Mouse (Mus musculus) stomach, embryonic 14.5 days (tissue): ENCODE measurements around the gene Sp3. TPM values are rescaled to one million over a fixed set of nuclear protein-coding genes. Genes with fewer than 3 reads are reported as not detected.

Experiments
- ATAC-seq: fragments of 200-750 bp; cut with Nextera tagmentation; 2 replicates; pipeline ENCODE4 v1.8.0; 2017; ENCODE audit warnings: low read depth, moderate TSS enrichment; ENCODE audit not compliant: insufficient number of reproducible peaks, insufficient read depth, low FRiP score
- H3K27ac ChIP-seq: fragments of 300-500 bp; sonication (generic); 2 replicates; pipeline ENCODE4 v1.5.1; 2014; ENCODE audit warnings: mild to moderate bottlenecking, low read length, moderate library complexity, mixed read lengths
- H3K27me3 ChIP-seq: fragments of 300-500 bp; sonication (generic); 2 replicates; pipeline ENCODE4 v1.6.1; 2014; ENCODE audit warnings: low read length, control low read depth, mixed read lengths; ENCODE audit not compliant: control insufficient read depth, insufficient read depth
- H3K36me3 ChIP-seq: fragments of 300-500 bp; sonication (generic); 2 replicates; pipeline ENCODE4 v1.6.1; 2014; ENCODE audit warnings: mild to moderate bottlenecking, control low read depth, low read length, moderate library complexity, mixed read lengths; ENCODE audit not compliant: control insufficient read depth, insufficient read depth
- H3K4me1 ChIP-seq: fragments of 300-500 bp; sonication (generic); 2 replicates; pipeline ENCODE4 v1.6.1; 2014; ENCODE audit warnings: low read length, control low read depth, mixed read lengths; ENCODE audit not compliant: control insufficient read depth, insufficient read depth
- H3K4me2 ChIP-seq: fragments of 300-500 bp; sonication (generic); replicated peaks from 2 replicates; pipeline ENCODE4 v1.6.1; 2014; ENCODE audit warnings: low read depth, low read length, control low read depth
- H3K4me3 ChIP-seq: fragments of 300-500 bp; sonication (generic); 2 replicates; pipeline ENCODE4 v1.5.1; 2014; ENCODE audit warnings: low read depth, low read length, control low read depth
- H3K9ac ChIP-seq: fragments of 300-500 bp; sonication (generic); replicated peaks from 2 replicates; pipeline ENCODE4 v1.6.1; 2014; ENCODE audit warnings: low read depth, mild to moderate bottlenecking, control low read depth, low read length, moderate library complexity, mixed read lengths
- H3K9me3 ChIP-seq: fragments of 300-500 bp; sonication (generic); 2 replicates; pipeline ENCODE4 v1.6.1; 2016; ENCODE audit warnings: low read depth, low read length, control low read depth; ENCODE audit not compliant: control insufficient read depth
- WGBS: fragments of 180-500 bp; shearing (Covaris S2); extraction: QIAGEN DNeasy Blood & Tissue Kit; methylation state at CpG from one replicate; pipeline ENCODE4 v1.1.7; 2014; 5-methylcytosine and 5-hydroxymethylcytosine counted together
- polyA plus RNA-seq: library from polyadenylated mRNA; unstranded; fragments of >200 nt; fragmentation: Nextera tagmentation; extraction: Ambion mirVana; gene quantifications from 2 replicates; pipeline ENCODE4 v1.2.1, GENCODE M21; 2014

Sp3 gene
- polyA plus RNA-seq, 1 experiment from 2014 or later, result 66.9 TPM

GRCm38 (mm10) chr2:72932186-72932585 is 48.1 kb downstream of the Sp3 start:
- no peak overlapping the region for H3K4me3 ChIP-seq
- no peak for ATAC-seq
- no peaks in the 10 kb centered on the region for H3K9me3 ChIP-seq
- H3K4me2 ChIP-seq, result no peak overlapping the region
- H3K36me3 ChIP-seq, result peaks cover 3% of the 10 kb centered on the region
- H3K27me3 ChIP-seq, result no peaks in the 10 kb centered on the region
- no peak overlapping the region for H3K9ac ChIP-seq
- no peaks in the 10 kb centered on the region for H3K4me1 ChIP-seq
- H3K27ac ChIP-seq, result no peak overlapping the region

- no peaks in the 10 kb centered on the region for H3K4me1 ChIP-seq
- H3K9ac ChIP-seq, result no peak overlapping the region
- ATAC-seq, result no peak
- no peaks in the 10 kb centered on the region for H3K36me3 ChIP-seq
- no peaks in the 10 kb centered on the region for H3K9me3 ChIP-seq
- 84% methylated on average over 10 of the region's 10 CpGs for WGBS
- no peak overlapping the region for H3K4me3 ChIP-seq
- H3K27me3 ChIP-seq, result no peaks in the 10 kb centered on the region
- H3K4me2 ChIP-seq, result no peak overlapping the region
- H3K27ac ChIP-seq, result no peak overlapping the region
These were observed 55.3 kb downstream of the Sp3 start for GRCm38 (mm10) chr2:72924981-72925380.

DNA sequence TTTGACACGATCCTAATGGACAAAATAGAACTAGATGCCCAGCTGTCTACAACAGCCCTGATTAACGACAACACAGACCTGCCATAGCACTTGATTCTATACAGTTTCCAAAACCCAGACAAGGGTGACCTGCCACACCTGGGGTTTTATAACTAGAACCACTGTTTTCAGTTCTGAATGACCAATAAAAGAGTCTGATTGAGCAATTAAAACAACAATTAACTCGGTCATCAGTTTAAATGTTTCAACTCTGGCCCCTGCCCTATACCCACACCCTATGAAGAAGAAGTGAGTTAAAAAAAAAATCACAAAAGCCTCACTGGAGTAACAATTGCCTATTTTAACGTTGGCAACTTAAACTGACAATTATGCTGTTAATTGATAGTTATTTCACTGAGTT is 64.1 kb downstream of the Sp3 start:
- no peak overlapping the region for H3K27ac ChIP-seq
- no peak overlapping the region for H3K4me3 ChIP-seq
- H3K9me3 ChIP-seq, result no peaks in the 10 kb centered on the region
- no peak for ATAC-seq
- no peak overlapping the region for H3K4me2 ChIP-seq
- WGBS, result 73% methylated on average over 4 of the region's 4 CpGs
- no peaks in the 10 kb centered on the region for H3K4me1 ChIP-seq
- H3K9ac ChIP-seq, result no peak overlapping the region
- H3K27me3 ChIP-seq, result no peaks in the 10 kb centered on the region
- H3K36me3 ChIP-seq, result no peaks in the 10 kb centered on the region

DNA sequence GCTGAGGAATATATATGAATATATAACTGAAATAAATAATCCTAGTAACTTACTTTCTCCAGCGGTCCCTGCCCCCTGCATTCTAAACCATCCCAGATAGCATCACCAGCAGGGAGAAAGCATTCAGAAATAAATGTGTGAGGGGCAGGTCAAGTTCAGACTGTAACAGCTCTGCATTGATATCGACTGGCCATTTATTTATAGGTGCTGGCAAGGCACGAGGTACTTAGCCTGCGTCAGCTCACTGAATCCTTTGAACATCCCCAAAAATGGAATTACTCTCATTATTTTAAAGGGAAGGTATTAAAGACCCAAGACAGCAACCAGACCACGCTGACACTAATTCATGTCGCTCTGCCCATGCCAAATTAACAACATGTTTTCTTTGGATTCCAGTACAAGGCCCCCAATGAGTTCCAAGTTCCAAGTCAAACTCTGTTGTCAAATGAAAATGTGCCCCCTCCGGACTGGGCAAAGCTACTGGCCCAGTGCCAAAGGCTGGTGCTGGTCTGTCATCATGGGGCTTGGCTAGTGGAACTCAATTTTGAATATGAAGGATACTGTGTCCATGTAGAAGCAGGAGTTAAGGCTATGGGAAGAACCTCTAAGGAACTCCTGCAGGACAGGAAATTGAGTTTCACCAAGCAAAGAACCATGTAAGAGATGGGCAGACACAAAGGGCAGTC is 64.9 kb downstream of the Sp3 start:
- no peak for ATAC-seq
- no peak overlapping the region for H3K4me2 ChIP-seq
- H3K9ac ChIP-seq, result no peak overlapping the region
- no peaks in the 10 kb centered on the region for H3K9me3 ChIP-seq
- H3K4me3 ChIP-seq, result no peak overlapping the region
- no peaks in the 10 kb centered on the region for H3K36me3 ChIP-seq
- H3K27ac ChIP-seq, result no peak overlapping the region
- WGBS, result 85% methylated on average over 7 of the region's 7 CpGs
- no peaks in the 10 kb centered on the region for H3K27me3 ChIP-seq
- H3K4me1 ChIP-seq, result no peaks in the 10 kb centered on the region

DNA sequence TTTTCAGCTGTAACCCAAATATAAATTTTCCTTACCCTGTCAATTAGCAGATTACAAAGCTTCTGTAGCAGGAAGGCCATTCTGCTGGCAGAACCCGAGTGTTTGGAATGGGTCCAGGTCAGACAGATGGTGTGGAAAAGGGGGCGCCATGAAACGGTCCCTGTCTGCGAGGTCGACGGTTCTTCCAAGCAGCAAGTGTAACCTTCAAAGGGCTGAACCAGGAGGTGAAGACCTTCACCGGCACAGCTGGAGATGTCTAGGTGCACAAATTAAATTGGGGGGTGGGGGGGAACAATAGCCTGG is 66.8 kb downstream of the Sp3 start:
- no peak for ATAC-seq

DNA sequence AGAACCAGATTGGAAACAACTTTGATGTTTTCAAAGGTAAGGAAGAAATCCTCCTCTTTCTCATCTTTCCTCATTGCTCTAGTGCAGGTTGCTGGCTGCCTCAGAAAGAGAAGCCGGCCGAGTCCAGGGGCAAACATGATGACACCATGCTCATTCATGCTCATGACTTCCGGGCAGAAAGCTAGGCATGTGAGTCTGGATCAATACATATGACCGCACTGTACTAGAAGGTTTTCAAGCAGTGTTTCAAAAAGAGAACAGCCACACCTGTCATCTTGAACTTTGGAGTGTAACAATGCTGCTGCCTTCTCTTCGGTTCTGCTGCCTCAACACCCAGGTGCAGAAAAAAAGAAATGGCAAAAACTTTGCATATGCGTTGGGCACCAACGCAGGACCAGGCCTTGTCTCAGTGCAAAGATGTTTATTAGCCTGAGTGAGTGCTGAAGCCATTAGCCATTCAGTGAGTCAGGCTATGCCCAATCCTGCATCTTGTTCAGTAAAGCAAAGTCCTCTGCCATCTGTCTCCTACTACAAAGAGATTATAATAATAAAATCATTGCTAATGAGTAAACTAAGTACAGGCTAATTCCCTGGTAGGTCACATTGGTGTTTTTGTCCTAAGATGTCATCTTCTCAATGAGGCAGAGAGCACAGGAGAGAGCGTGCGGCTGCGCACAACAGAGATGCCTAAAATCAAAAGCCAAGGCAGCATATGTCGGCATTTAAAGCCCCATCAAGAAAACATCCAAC is 67.4 kb downstream of the Sp3 start:
- Histone ChIP-seq H3K4me2 (no peak overlapping the region), H3K4me3 (no peak overlapping the region), H3K9ac (no peak overlapping the region), H3K36me3 (no peaks in the 10 kb centered on the region), H3K27ac (no peak overlapping the region), H3K4me1 (0 out of 2 replicates have a peak, but pooled peaks cover 2% of the 10 kb centered on the region), H3K27me3 (no peaks in the 10 kb centered on the region), H3K9me3 (no peaks in the 10 kb centered on the region)
- WGBS, result 89% methylated on average over 11 of the region's 11 CpGs
- no peak for ATAC-seq

More for the DNA sequence above, 66.8 kb downstream of the Sp3 start:
- Histone ChIP-seq H3K27me3 (no peaks in the 10 kb centered on the region), H3K9me3 (no peaks in the 10 kb centered on the region), H3K27ac (no peak overlapping the region), H3K4me1 (0 out of 2 replicates have a peak, but pooled peaks cover 1% of the 10 kb centered on the region), H3K9ac (no peak overlapping the region), H3K4me2 (no peak overlapping the region), H3K4me3 (no peak overlapping the region), H3K36me3 (no peaks in the 10 kb centered on the region)
- WGBS, result 79% methylated on average over 7 of the region's 7 CpGs

GRCm38 (mm10) chr2:72911527-72911926 is 68.7 kb downstream of the Sp3 start:
- no peaks in the 10 kb centered on the region for H3K9me3 ChIP-seq
- H3K36me3 ChIP-seq, result no peaks in the 10 kb centered on the region
- no peak overlapping the region for H3K4me2 ChIP-seq
- H3K27ac ChIP-seq, result no peak overlapping the region
- H3K4me3 ChIP-seq, result no peak overlapping the region
- H3K4me1 ChIP-seq, result 0 out of 2 replicates have a peak, but pooled peaks cover 2% of the 10 kb centered on the region
- H3K9ac ChIP-seq, result no peak overlapping the region
- ATAC-seq, result no peak
- WGBS, result 94% methylated on average over 9 of the region's 9 CpGs
- H3K27me3 ChIP-seq, result no peaks in the 10 kb centered on the region

GRCm38 (mm10) chr2:72909046-72909445 is 71.2 kb downstream of the Sp3 start:
- 81% methylated on average over 4 of the region's 4 CpGs for WGBS
- Histone ChIP-seq H3K9ac (no peak overlapping the region), H3K9me3 (no peaks in the 10 kb centered on the region), H3K36me3 (no peaks in the 10 kb centered on the region), H3K4me1 (0 out of 2 replicates have a peak, but pooled peaks cover 2% of the 10 kb centered on the region), H3K27me3 (no peaks in the 10 kb centered on the region), H3K27ac (no peak overlapping the region), H3K4me2 (no peak overlapping the region), H3K4me3 (no peak overlapping the region)
- no peak for ATAC-seq
